Mouse (Mus musculus): ENCODE data around the gene Nos1ap. TPM values are rescaled to one million over a fixed set of nuclear protein-coding genes. Genes with fewer than 3 reads are reported as not detected.
A peak's percentile ranks its signal among the peaks of the same experiment; 100 is the strongest.

Nos1ap gene
- total and polyA plus RNA-seq, 2 experiments from 2014 or later, result 18.4 to 24.0 TPM

- Histone ChIP-seq H3K4me1 (ENCODE audit: insufficient read depth, low read length) (no peaks in the 10 kb centered on the region), H3K27ac (ENCODE audit: low read depth, low read length) (no peak overlapping the region), H3K27me3 (ENCODE audit: insufficient read depth, low read length) (no peaks in the 10 kb centered on the region), H3K4me2 (ENCODE audit: low read depth, low read length, poor library complexity, severe bottlenecking) (no peak overlapping the region), H3K4me3 (ENCODE audit: low read depth, low read length) (no peak overlapping the region), H3K9ac (replicated peaks; ENCODE audit: low read length, poor library complexity, severe bottlenecking) (no peak overlapping the region), H3K9me3 (ENCODE audit: low read length) (no peaks in the 10 kb centered on the region), H3K36me3 (ENCODE audit: insufficient read depth, low read length) (no peaks in the 10 kb centered on the region)
- no peak for DNase-seq (ENCODE audit: low spot score)
- no peak for ATAC-seq (ENCODE audit: low FRiP score)
- WGBS, result 85% methylated on average over 4 of the region's 4 CpGs
- no peak for TF ChIP-seq CTCF (IDR thresholded peaks at IDR 0.05)
These were observed 155.5 kb downstream of the Nos1ap start for GRCm38 (mm10) chr1:170434146-170434545.

DNA sequence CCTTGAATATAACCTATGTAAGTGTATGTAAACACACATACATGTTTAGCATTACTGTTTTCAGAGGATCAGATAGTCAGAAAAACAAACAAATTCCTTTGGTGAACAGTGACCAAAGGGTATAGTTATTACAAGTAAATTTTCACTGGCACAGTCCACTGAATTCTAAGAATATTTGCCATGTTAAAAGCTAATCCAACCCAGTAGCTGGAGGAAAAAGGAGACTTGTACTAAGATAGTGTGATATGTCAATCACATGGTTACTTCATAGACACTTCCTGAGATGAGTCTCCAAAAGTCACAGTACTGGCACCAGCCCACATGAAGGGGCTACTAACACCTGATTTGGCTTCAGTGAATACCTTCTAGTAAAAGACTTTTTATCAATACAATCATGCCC, 156.0 kb downstream of the Nos1ap start:
- H3K4me3 ChIP-seq (ENCODE audit: low read depth, low read length), result no peak overlapping the region
- H3K4me2 ChIP-seq (ENCODE audit: low read depth, low read length, poor library complexity, severe bottlenecking), result no peak overlapping the region
- H3K4me1 ChIP-seq (ENCODE audit: insufficient read depth, low read length), result no peaks in the 10 kb centered on the region
- H3K9ac ChIP-seq (replicated peaks; ENCODE audit: low read length, poor library complexity, severe bottlenecking), result no peak overlapping the region
- no peaks in the 10 kb centered on the region for H3K9me3 ChIP-seq (ENCODE audit: low read length)
- DNase-seq (ENCODE audit: low spot score) (no peak), ATAC-seq (ENCODE audit: low FRiP score) (no peak)
- no peaks in the 10 kb centered on the region for H3K36me3 ChIP-seq (ENCODE audit: insufficient read depth, low read length)
- no peaks in the 10 kb centered on the region for H3K27me3 ChIP-seq (ENCODE audit: insufficient read depth, low read length)
- no peak overlapping the region for H3K27ac ChIP-seq (ENCODE audit: low read depth, low read length)
- no peak for TF ChIP-seq CTCF (IDR thresholded peaks at IDR 0.05)

DNA sequence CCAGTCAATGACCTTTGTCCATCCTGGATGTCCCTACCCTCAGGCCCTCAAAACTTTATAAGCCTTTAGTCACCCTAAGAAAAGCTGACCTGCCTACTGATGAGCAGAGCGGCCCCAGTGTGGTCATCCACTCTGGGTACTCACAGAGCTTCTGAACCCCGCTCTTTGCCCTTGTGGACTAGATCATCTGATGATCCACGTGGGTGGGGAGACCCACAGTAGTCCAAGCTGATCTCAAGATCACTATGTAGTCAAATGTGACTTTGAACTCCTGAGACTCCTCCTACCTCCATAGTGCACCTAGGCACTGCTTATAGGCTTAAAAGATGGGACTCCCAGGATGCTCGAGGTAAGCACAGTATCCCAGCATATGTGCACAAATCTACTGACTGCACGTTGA, 157.4 kb downstream of the Nos1ap start:
- no peak for DNase-seq (ENCODE audit: low spot score)
- TF ChIP-seq CTCF (IDR thresholded peaks at IDR 0.05), result no peak
- Histone ChIP-seq H3K27ac (ENCODE audit: low read depth, low read length) (no peak overlapping the region), H3K36me3 (ENCODE audit: insufficient read depth, low read length) (no peaks in the 10 kb centered on the region), H3K9me3 (ENCODE audit: low read length) (no peaks in the 10 kb centered on the region), H3K4me3 (ENCODE audit: low read depth, low read length) (no peak overlapping the region), H3K4me1 (ENCODE audit: insufficient read depth, low read length) (no peaks in the 10 kb centered on the region), H3K27me3 (ENCODE audit: insufficient read depth, low read length) (no peaks in the 10 kb centered on the region), H3K4me2 (ENCODE audit: low read depth, low read length, poor library complexity, severe bottlenecking) (no peak overlapping the region), H3K9ac (replicated peaks; ENCODE audit: low read length, poor library complexity, severe bottlenecking) (no peak overlapping the region)
- WGBS, result 93% methylated on average over 5 of the region's 5 CpGs
- ATAC-seq (ENCODE audit: low FRiP score), result no peak

DNA sequence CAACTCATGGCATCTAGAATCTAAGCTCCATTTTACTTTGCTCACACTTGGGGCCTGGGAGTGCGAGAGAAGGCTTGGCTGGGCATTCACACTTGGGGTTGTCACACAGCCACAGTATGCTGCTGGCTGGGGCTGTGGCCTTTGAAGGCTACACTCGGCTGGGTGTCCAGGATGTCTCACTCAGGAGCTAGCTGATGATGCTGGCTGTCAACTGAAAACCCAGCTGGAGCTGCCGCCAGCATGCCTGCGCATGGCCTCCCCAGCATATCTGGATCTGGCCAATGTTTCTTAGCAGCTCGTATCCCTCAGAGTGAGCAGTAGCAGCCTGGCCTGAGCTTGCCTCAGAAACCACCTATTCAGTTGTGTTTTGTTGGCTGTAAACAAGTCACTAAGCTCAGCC, 158.3 kb downstream of the Nos1ap start:
- Histone ChIP-seq H3K27ac (ENCODE audit: low read depth, low read length) (no peak overlapping the region), H3K9ac (replicated peaks; ENCODE audit: low read length, poor library complexity, severe bottlenecking) (no peak overlapping the region), H3K9me3 (ENCODE audit: low read length) (no peaks in the 10 kb centered on the region), H3K4me3 (ENCODE audit: low read depth, low read length) (no peak overlapping the region), H3K36me3 (ENCODE audit: insufficient read depth, low read length) (no peaks in the 10 kb centered on the region), H3K4me1 (ENCODE audit: insufficient read depth, low read length) (no peaks in the 10 kb centered on the region), H3K27me3 (ENCODE audit: insufficient read depth, low read length) (no peaks in the 10 kb centered on the region), H3K4me2 (ENCODE audit: low read depth, low read length, poor library complexity, severe bottlenecking) (no peak overlapping the region)
- TF ChIP-seq CTCF (IDR thresholded peaks at IDR 0.05), result no peak
- DNase-seq (ENCODE audit: low spot score) (peak; percentile 42), ATAC-seq (ENCODE audit: low FRiP score) (peak; percentile 64; the same call in 1 of the 2 replicates)
- WGBS, result 60% methylated on average over 5 of the region's 5 CpGs

- Histone ChIP-seq H3K27me3 (ENCODE audit: insufficient read depth, low read length) (no peaks in the 10 kb centered on the region), H3K36me3 (ENCODE audit: insufficient read depth, low read length) (no peaks in the 10 kb centered on the region), H3K9ac (replicated peaks; ENCODE audit: low read length, poor library complexity, severe bottlenecking) (no peak overlapping the region), H3K9me3 (ENCODE audit: low read length) (no peaks in the 10 kb centered on the region), H3K4me2 (ENCODE audit: low read depth, low read length, poor library complexity, severe bottlenecking) (no peak overlapping the region), H3K4me3 (ENCODE audit: low read depth, low read length) (no peak overlapping the region), H3K27ac (ENCODE audit: low read depth, low read length) (no peak overlapping the region), H3K4me1 (ENCODE audit: insufficient read depth, low read length) (no peaks in the 10 kb centered on the region)
- DNase-seq (ENCODE audit: low spot score) (no peak), ATAC-seq (ENCODE audit: low FRiP score) (peak; percentile 52; the same call in 1 of the 2 replicates)
- no peak for TF ChIP-seq CTCF (IDR thresholded peaks at IDR 0.05)
- 90% methylated on average over 7 of the region's 7 CpGs for WGBS
These were observed 159.0 kb downstream of the Nos1ap start for GRCm38 (mm10) chr1:170430660-170431059.

DNA sequence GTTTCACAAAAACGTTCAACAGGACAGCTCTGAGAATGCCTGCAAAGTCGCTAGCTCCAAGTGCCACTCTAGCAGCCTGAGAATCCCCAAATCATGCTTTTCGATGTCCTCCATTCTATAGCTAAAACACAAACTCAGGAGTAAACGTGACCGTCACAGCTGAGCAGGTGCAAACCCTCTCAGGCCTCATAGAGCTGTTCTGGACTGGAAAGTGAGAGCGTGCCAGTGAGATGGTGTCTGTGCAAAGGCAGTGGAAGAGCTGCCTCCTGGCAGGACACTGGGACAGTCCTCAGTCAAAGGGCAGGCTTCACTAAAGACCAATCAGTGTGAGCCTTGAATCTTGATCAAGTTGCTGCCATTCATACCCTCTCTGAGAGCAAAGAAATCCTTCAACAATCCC, 160.0 kb downstream of the Nos1ap start:
- peaks cover under 1% of the 10 kb centered on the region; the same call in 1 of the 2 replicates for H3K4me1 ChIP-seq (ENCODE audit: insufficient read depth, low read length)
- TF ChIP-seq CTCF (IDR thresholded peaks at IDR 0.05), result no peak
- H3K36me3 ChIP-seq (ENCODE audit: insufficient read depth, low read length), result no peaks in the 10 kb centered on the region
- no peak overlapping the region for H3K4me2 ChIP-seq (ENCODE audit: low read depth, low read length, poor library complexity, severe bottlenecking)
- H3K27me3 ChIP-seq (ENCODE audit: insufficient read depth, low read length), result no peaks in the 10 kb centered on the region
- H3K27ac ChIP-seq (ENCODE audit: low read depth, low read length), result no peak overlapping the region
- DNase-seq (ENCODE audit: low spot score) (no peak), ATAC-seq (ENCODE audit: low FRiP score) (no peak)
- H3K9ac ChIP-seq (replicated peaks; ENCODE audit: low read length, poor library complexity, severe bottlenecking), result no peak overlapping the region
- no peak overlapping the region for H3K4me3 ChIP-seq (ENCODE audit: low read depth, low read length)
- H3K9me3 ChIP-seq (ENCODE audit: low read length), result no peaks in the 10 kb centered on the region
- WGBS, result 72% methylated on average over 6 of the region's 6 CpGs
